Mouse (Mus musculus) heart, adult 2 months (tissue): ENCODE measurements around the gene Fdps.

ENCODE experiments used
- CTCF ChIP-seq: fragments of 200-600 bp; IDR thresholded peaks from 2 replicates; pipeline ENCODE4 v1.8.1; 2022; ENCODE audit warnings: antibody characterized with exemption, mild to moderate bottlenecking, moderate library complexity
- EP300 ChIP-seq: fragments of 200-500 bp; IDR thresholded peaks from 2 replicates; pipeline ENCODE4 v1.6.1; 2011; ENCODE audit warnings: low read depth, low read length, control low read depth; ENCODE audit not compliant: insufficient read depth

DNA sequence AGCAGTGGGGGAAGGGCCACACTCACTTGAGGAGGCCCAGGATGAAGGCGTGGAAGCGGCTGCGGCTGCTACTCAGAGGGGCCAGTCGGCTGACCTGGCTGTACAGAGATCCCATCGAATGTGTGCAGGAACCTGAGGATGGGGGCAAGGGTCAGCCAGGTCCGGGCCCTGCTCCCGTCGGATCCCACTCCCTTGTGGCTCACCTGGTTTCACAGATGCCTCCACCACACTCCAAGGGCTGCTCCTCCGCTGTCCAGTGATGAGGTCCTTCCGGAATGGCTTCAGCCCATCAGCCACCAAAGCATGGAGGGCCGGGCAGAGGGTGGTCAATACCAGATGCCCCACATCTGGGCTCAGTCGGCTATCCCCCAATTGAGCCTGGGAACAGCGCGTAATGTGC lies 12.8 kb downstream of the Fdps start:
- TF ChIP-seq EP300 (no peak), CTCF (no peak)
